Mouse (Mus musculus): ENCODE results near the gene Slc38a9.

GRCm38 (mm10) chr13:112667215-112667614, 6.7 kb downstream of the Slc38a9 start:
- TF ChIP-seq CTCF (IDR thresholded peaks at IDR 0.05; ENCODE audit: extremely low read depth, insufficient read depth, low read length), result no peak
- TF ChIP-seq POLR2A (IDR thresholded peaks at IDR 0.05; ENCODE audit: extremely low read depth, insufficient read depth, low read length), result no peak
